Mouse (Mus musculus) ovary, postnatal 10 days (tissue): ENCODE data around the gene Cdkn1b.

Experiments
- DNase-seq: peaks from one replicate; pipeline ENCODE4 v3.0.0; 2022; ENCODE audit warnings: low spot score

Cdkn1b gene

GRCm38 (mm10) chr6:134920190-134921013, at the start of gene Cdkn1b:
Gene Cdkn1b (plus strand): TSS chr6:134920401.
- peak; percentile 80 for DNase-seq

- DNase-seq, result no peak
These were observed 49.3 kb upstream of the Cdkn1b start for GRCm38 (mm10) chr6:134870887-134871286.

GRCm38 (mm10) chr6:134872236-134872635, 48.0 kb upstream of the Cdkn1b start:
- DNase-seq, result no peak

GRCm38 (mm10) chr6:134873018-134873417, 47.2 kb upstream of the Cdkn1b start:
- no peak for DNase-seq

- no peak for DNase-seq
These were observed 43.4 kb upstream of the Cdkn1b start for GRCm38 (mm10) chr6:134876795-134877194.

GRCm38 (mm10) chr6:134877276-134877675, 42.9 kb upstream of the Cdkn1b start:
- no peak for DNase-seq

GRCm38 (mm10) chr6:134877892-134878291, 42.3 kb upstream of the Cdkn1b start:
- no peak for DNase-seq

- no peak for DNase-seq
These were observed 40.6 kb upstream of the Cdkn1b start for GRCm38 (mm10) chr6:134879556-134879955.

- no peak for DNase-seq
These were observed 40.2 kb upstream of the Cdkn1b start for GRCm38 (mm10) chr6:134880046-134880445.

- no peak for DNase-seq
These were observed 36.5 kb upstream of the Cdkn1b start for GRCm38 (mm10) chr6:134883661-134884060.

- no peak for DNase-seq
These were observed 34.7 kb upstream of the Cdkn1b start for GRCm38 (mm10) chr6:134885515-134885914.

GRCm38 (mm10) chr6:134886475-134886874, 33.7 kb upstream of the Cdkn1b start:
- DNase-seq, result no peak

- DNase-seq, result no peak
These were observed 33.2 kb upstream of the Cdkn1b start for GRCm38 (mm10) chr6:134887008-134887407.

GRCm38 (mm10) chr6:134887711-134888449, 32.3 kb upstream of the Cdkn1b start:
- DNase-seq, result no peak

- no peak for DNase-seq
These were observed 31.6 kb upstream of the Cdkn1b start for GRCm38 (mm10) chr6:134888563-134889017.

- DNase-seq, result no peak
These were observed 30.4 kb upstream of the Cdkn1b start for GRCm38 (mm10) chr6:134889763-134890162.

- no peak for DNase-seq
These were observed 29.8 kb upstream of the Cdkn1b start for GRCm38 (mm10) chr6:134890436-134890835.

GRCm38 (mm10) chr6:134896570-134897436, 23.4 kb upstream of the Cdkn1b start:
- no peak for DNase-seq

- DNase-seq, result peak; percentile 97
These were observed 22.6 kb upstream of the Cdkn1b start for GRCm38 (mm10) chr6:134897443-134898094.

GRCm38 (mm10) chr6:134898095-134898965, 21.9 kb upstream of the Cdkn1b start, which contains the start of gene Gpr19:
Gene Gpr19 (minus strand): TSS chr6:134898578.
- peak; percentile 80 for DNase-seq
